Mouse (Mus musculus) ovary, postnatal 14 days (tissue): ENCODE data around the gene Olfr761.
"Not testable (repeated sequence)": the region's sequence is repeated elsewhere in the genome, so short reads cannot be mapped to it uniquely, and the experiment has no call there.

Source experiments
- DNase-seq: peaks from one replicate; pipeline ENCODE4 v3.0.0; 2022; ENCODE audit warnings: low spot score

Olfr761 gene

DNA sequence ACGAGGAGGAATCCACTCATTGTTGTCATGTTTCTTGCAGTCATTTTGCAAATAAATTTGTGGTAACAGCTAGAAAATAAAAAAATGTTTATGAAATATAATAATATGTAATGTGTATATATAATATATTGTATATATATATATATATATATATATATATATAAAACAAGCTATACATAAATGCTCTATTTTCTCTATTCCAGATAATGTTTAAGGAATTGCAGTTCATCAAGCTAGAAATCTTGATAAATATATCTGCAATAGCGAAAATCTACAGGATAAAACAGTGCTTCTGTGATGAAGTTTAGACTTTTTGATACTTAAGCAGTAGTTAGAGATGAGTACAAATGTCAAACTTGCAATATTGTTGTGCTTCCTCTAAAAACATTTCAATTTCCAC lies at the start of gene Olfr761:
TSS of gene Olfr761 (minus strand) at position 101 of the 400 bp plus-strand sequence.
- DNase-seq: no peak

DNA sequence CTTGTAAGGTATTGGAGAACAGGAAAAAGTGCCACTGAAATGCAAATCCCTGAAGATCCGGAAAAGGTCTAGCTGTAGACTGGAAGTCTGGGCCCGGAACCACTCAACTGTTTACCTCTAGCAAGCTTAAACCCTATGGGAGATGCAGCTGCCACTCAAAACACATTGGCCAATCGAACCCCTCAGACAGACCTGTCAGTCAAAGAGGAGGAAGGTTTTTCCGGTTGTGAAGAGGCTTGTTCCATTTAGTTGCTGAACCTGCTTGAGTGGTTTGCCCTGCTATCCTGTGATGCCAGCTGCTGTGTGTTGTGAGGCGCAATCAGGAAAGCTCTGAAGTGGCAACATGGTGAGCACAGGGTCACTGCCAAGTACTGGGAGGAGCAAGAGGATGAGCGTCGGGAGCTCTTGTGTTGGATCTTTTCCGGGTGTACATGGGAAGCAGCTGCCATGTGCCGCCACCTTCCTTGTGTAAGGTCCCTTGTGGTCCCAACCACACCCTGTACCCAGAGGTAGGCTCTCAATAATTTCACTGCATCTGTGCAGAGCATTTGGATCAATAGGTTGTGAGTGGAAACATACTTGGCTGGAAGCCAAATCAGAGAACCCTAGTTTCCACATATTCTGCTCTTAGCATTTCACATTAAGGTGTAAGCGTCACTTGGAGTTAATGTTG lies 42.9 kb upstream of the Olfr761 start:
- no peak for DNase-seq

DNA sequence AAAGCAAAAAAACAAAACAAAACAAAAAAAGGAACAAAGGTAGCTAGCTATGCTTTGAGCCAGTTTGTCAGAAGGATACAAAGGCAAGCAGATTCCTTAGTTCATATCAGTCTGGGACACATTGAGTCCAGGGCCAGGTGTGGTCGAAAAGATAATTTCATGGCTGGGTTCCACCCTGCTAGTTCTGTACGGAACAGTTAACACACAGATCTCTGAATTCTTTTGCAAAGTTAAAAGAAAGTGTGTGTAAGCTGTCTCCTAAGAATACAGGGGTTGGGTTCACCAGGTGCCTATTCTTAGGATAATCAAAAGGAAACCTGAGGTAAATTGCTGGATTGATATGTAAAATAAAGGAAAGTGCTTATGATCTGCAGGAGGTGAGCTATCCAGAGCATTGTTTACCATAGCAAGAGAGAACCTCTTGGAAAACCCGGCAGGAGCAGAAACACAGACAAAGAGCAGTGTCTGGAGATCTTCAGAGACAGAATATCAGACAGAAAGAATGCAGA lies 37.6 kb upstream of the Olfr761 start:
- no peak for DNase-seq

DNA sequence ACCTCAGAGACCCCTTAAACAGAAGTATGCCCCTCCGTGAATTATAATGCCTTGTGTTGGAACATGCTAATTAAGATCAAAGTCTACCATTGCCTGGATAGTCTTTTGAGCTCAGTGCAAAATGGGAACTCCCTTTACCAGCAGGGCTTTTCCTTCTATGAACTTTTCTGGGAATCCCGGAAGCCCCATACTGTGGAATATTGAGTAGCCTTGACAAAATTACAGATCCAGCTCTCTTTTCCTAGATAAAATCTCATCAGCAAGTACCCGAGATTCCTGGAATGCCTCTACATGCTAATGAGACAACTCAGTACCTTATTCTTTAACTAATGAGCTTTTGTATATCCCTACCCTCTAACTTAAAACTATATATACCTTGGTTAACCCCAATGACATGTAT lies 20.7 kb upstream of the Olfr761 start:
- DNase-seq: no peak

DNA sequence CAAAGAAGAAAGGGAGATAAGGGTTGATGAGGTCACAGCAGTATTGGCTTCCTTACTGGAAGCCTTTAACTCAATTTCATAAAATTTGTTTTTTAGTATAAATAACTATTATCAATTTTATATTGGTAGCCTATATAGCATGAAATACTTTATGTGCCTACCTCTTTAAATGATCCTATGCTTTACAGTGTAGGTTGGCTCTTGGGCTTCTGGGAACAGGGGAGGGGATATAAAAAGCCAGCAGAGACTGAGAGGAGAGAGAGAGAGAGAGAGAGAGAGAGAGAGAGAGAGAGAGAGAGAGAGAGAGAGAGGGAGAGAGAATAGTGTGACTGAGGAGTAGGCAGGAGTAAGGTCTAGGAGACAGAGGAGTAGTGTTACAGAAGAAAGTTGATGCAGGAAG lies 32.6 kb downstream of the Olfr761 start, which contains the start of gene Olfr128:
TSS of gene Olfr128 (plus strand) at position 301 of the 400 bp plus-strand sequence.
- DNase-seq: no peak

DNA sequence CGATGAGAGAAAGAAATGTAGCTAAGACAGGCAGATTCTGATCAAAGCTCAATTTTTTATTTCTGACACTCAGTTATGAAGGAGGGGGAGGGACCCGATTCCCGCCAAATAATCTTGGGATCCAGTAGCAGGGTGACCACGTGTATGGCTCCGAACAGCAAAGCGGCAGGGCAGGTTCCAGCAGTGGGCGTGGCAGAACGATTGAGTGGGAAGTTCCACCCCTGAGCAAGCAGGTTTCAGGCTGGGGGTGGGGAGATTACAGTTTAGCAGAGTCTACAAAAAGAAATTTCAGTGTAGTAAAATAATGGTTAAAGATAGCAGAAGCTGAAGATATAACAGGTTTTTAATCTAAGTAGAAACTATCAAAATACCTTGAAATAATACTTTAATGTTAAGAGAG lies 46.1 kb downstream of the Olfr761 start:
- not testable (repeated sequence) for DNase-seq
